Mouse (Mus musculus) cortical plate, adult 2 months (tissue): Measurements from ENCODE around the gene Acer3. TPM values are rescaled to one million over a fixed set of nuclear protein-coding genes. Genes with fewer than 3 reads are reported as not detected.
A peak's percentile ranks its signal among the peaks of the same experiment; 100 is the strongest.

ENCODE experiments used
- H3K27ac ChIP-seq: fragments of 200-500 bp; 2 replicates; pipeline ENCODE4 v1.5.1; 2012; ENCODE audit warnings: low read length, control low read depth, inconsistent platforms; ENCODE audit not compliant: insufficient read depth
- H3K4me1 ChIP-seq: fragments of 200-500 bp; 2 replicates; pipeline ENCODE4 v1.6.1; 2011; ENCODE audit warnings: low read length; ENCODE audit not compliant: control insufficient read depth, insufficient read depth
- H3K4me3 ChIP-seq: fragments of 200-500 bp; 2 replicates; pipeline ENCODE4 v1.5.1; 2011; ENCODE audit warnings: mild to moderate bottlenecking, low read length, control low read depth; ENCODE audit not compliant: insufficient read depth
- CTCF ChIP-seq: fragments of 200-500 bp; IDR thresholded peaks from 2 replicates; pipeline ENCODE4 v1.5.1; 2011; ENCODE audit warnings: mild to moderate bottlenecking, control low read depth, low read length; ENCODE audit not compliant: insufficient read depth; ENCODE audit errors: extremely low read depth
- POLR2A ChIP-seq: fragments of 200-500 bp; IDR thresholded peaks from 2 replicates; pipeline ENCODE4 v1.6.1; 2011; ENCODE audit warnings: mild to moderate bottlenecking, low read length, control low read depth; ENCODE audit not compliant: insufficient read depth; ENCODE audit errors: extremely low read depth
- polyA plus RNA-seq: library from polyadenylated mRNA; depleted of rRNA; stranded (reverse); fragments of >200 nt; gene quantifications from 2 replicates; pipeline ENCODE4 v1.2.3, GENCODE M21; 2012

Gene Acer3
- polyA plus RNA-seq, 1 experiment = 10.3 TPM

GRCm38 (mm10) chr7:98324228-98324627, 3.2 kb upstream of the Acer3 start:
- no peaks in the 10 kb centered on the region for H3K4me1 ChIP-seq
- H3K27ac ChIP-seq = no peak overlapping the region
- no peak for TF ChIP-seq POLR2A
- no peak for TF ChIP-seq CTCF
- no peak overlapping the region for H3K4me3 ChIP-seq

- TF ChIP-seq CTCF = no peak
- TF ChIP-seq POLR2A = no peak
- H3K4me1 ChIP-seq = no peaks in the 10 kb centered on the region
- H3K27ac ChIP-seq = no peak overlapping the region
- H3K4me3 ChIP-seq = no peak overlapping the region
Measured at GRCm38 (mm10) chr7:98323288-98324019, 2.4 kb upstream of the Acer3 start.

- H3K27ac ChIP-seq = no peak overlapping the region
- TF ChIP-seq POLR2A = no peak
- H3K4me3 ChIP-seq = no peak overlapping the region
- no peaks in the 10 kb centered on the region for H3K4me1 ChIP-seq
Measured at GRCm38 (mm10) chr7:98322415-98322814, 1.4 kb upstream of the Acer3 start.

- TF ChIP-seq POLR2A (no peak), CTCF (no peak)
- Histone ChIP-seq H3K4me3 (no peak overlapping the region), H3K27ac (no peak overlapping the region), H3K4me1 (no peaks in the 10 kb centered on the region)
Measured at GRCm38 (mm10) chr7:98320006-98320556, 927 bp downstream of the Acer3 start.

- TF ChIP-seq CTCF (no peak), POLR2A (no peak)
- no peaks in the 10 kb centered on the region for H3K4me1 ChIP-seq
Measured at GRCm38 (mm10) chr7:98316568-98316967, 4.4 kb downstream of the Acer3 start.

GRCm38 (mm10) chr7:98315087-98315486, 5.9 kb downstream of the Acer3 start:
- Histone ChIP-seq H3K27ac (no peak overlapping the region), H3K4me1 (no peaks in the 10 kb centered on the region), H3K4me3 (no peak overlapping the region)
- TF ChIP-seq CTCF = no peak

More at GRCm38 (mm10) chr7:98316568-98316967, 4.4 kb downstream of the Acer3 start:
- Histone ChIP-seq H3K4me3 (no peak overlapping the region), H3K27ac (no peak overlapping the region)

GRCm38 (mm10) chr7:98312185-98312920, 8.7 kb downstream of the Acer3 start:
- no peak overlapping the region for H3K27ac ChIP-seq
- no peak for TF ChIP-seq CTCF
- TF ChIP-seq POLR2A = no peak
- H3K4me3 ChIP-seq = no peak overlapping the region
- peaks cover 3% of the 10 kb centered on the region; the same call in 1 of the 2 replicates for H3K4me1 ChIP-seq

- H3K4me3 ChIP-seq = no peak overlapping the region
- peaks cover 3% of the 10 kb centered on the region; the same call in 1 of the 2 replicates for H3K4me1 ChIP-seq
- TF ChIP-seq POLR2A (no peak), CTCF (no peak)
- H3K27ac ChIP-seq = no peak overlapping the region
Measured at GRCm38 (mm10) chr7:98310266-98310665, 10.7 kb downstream of the Acer3 start.

- Histone ChIP-seq H3K4me3 (peak overlapping the region; percentile 77), H3K27ac (0 out of 2 replicates have a peak overlapping the region, but pooled peaks have one; percentile 17), H3K4me1 (peaks cover 3% of the 10 kb centered on the region; the same call in 1 of the 2 replicates)
- TF ChIP-seq CTCF (no peak), POLR2A (peak; percentile 92)
Measured at GRCm38 (mm10) chr7:98309219-98310030, 11.6 kb downstream of the Acer3 start.
